Mouse (Mus musculus): ENCODE results near the gene Epn1. TPM values are rescaled to one million over a fixed set of nuclear protein-coding genes. Genes with fewer than 3 reads are reported as not detected.

The Epn1 gene
- polyA plus RNA-seq (2014; fragmentation: Nextera tagmentation; extraction: Ambion mirVana), result 64.8 and 67.4 TPM in 2 replicates

DNA sequence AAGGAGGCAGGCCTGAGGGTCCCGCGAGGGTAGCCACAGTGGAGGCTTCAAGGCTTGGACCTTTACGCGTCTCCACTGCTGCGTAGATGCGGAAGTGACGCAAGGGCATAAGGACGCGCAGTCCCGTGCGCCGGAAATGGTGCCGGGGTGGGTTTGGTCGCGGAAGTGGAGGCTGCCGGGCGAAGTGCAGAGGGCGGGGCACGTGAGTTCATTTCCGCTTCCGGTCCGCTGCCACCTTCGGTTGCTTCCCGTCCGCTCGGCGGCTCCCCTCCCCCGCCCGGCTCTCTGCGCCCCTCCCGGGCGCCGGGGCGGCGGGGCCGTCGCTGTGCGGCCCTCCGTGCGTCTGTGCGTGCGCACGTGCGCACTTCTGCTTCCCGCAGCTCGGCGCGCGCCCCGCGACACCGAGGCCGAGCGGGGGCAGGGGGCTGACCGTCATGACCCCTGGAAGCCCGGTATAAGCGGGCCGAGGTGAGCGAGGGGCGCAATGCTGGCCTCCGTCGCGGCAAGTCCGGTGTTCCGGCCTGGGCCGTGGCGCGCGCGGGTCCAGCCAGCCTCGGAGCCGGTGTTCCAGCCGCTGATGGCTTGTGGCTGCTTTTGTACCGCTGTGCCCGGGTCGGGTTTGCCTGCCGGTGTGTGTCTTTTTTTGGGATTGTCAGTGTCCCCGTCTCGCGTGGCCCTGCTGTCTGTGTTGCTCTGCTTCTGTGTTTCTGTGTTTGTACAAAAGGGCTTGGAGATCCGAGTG is at the start of gene Epn1:
TSS of gene Epn1 (plus strand) at position 226 of the 742 bp plus-strand sequence.
- Histone ChIP-seq H3K9ac (ENCODE audit: low read length) (peak within 1 kb of the TSS; percentile 84), H3K9me3 (ENCODE audit: control insufficient read depth, low read length) (no peaks in the 10 kb centered on the region), H3K27me3 (ENCODE audit: control insufficient read depth, insufficient read depth, low read length) (no peaks in the 10 kb centered on the region), H3K4me2 (ENCODE audit: low read depth) (peak within 1 kb of the TSS; percentile 90), H3K4me1 (ENCODE audit: control insufficient read depth, insufficient read depth, low read length) (peaks cover 12% of the 10 kb centered on the region; the same call in 1 of the 2 replicates), H3K27ac (ENCODE audit: low read depth, low read length) (peak within 1 kb of the TSS; percentile 51), H3K4me3 (ENCODE audit: low read depth, low read length) (peak within 1 kb of the TSS; percentile 93), H3K36me3 (ENCODE audit: control insufficient read depth, insufficient read depth, low read length) (peaks cover 10% of the 10 kb centered on the region)
- DNase-seq (ENCODE audit: low spot score) (peak; percentile 97), ATAC-seq (ENCODE audit: insufficient read depth, low FRiP score, low TSS enrichment) (peak; percentile 97)
- under 1% methylated on average over 70 of the region's 81 CpGs for WGBS

DNA sequence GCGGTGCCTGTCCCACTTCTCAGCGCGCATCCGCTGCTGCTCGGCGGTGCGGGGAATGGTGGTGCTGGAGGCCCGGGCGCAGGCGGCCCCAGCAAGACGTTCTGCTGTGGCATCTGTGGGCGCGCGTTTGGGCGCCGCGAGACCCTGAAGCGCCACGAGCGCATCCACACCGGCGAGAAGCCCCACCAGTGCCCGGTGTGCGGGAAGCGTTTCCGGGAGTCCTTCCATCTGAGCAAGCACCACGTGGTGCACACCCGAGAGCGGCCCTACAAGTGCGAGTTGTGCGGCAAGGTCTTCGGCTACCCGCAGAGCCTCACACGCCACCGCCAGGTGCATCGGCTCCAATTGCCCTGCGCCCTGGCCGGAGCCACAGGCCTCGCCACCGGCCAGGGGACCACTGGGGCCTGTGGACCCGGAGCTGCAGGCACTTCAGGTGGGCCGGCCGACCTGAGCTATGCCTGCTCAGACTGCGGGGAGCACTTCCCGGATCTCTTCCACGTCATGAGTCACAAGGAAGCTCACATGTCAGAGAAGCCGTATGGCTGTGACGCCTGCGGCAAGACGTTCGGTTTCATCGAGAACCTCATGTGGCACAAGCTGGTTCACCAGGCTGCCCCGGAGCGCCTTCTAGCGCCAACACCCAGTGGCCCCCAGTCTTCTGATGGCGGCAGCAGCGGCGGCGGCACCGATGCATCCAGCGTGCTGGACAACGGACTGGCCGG is 49.3 kb upstream of the Epn1 start:
- Histone ChIP-seq H3K27ac (ENCODE audit: low read depth, low read length) (no peak overlapping the region), H3K9me3 (ENCODE audit: control insufficient read depth, low read length) (peaks cover 23% of the 10 kb centered on the region), H3K4me3 (ENCODE audit: low read depth, low read length) (no peak overlapping the region), H3K27me3 (ENCODE audit: control insufficient read depth, insufficient read depth, low read length) (0 out of 2 replicates have a peak, but pooled peaks cover 2% of the 10 kb centered on the region), H3K4me1 (ENCODE audit: control insufficient read depth, insufficient read depth, low read length) (no peaks in the 10 kb centered on the region), H3K4me2 (ENCODE audit: low read depth) (no peak overlapping the region), H3K9ac (ENCODE audit: low read length) (no peak overlapping the region), H3K36me3 (ENCODE audit: control insufficient read depth, insufficient read depth, low read length) (peaks cover 57% of the 10 kb centered on the region)
- 75% methylated on average over 62 of the region's 63 CpGs for WGBS
- ATAC-seq (ENCODE audit: insufficient read depth, low FRiP score, low TSS enrichment) (no peak), DNase-seq (ENCODE audit: low spot score) (no peak)

DNA sequence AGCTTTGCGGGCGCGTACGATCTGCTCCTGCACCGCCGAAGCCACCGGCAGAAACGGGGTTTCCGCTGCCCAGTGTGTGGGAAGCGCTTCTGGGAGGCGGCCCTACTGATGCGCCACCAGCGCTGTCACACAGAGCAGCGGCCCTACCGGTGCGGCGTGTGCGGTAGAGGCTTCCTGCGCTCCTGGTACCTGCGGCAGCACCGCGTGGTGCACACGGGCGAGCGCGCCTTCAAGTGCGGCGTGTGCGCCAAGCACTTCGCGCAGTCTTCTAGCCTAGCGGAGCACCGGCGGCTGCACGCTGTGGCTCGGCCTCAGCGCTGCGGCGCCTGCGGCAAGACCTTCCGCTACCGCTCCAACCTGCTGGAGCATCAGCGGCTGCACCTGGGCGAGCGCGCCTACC is 48.5 kb upstream of the Epn1 start:
- Histone ChIP-seq H3K27ac (ENCODE audit: low read depth, low read length) (no peak overlapping the region), H3K4me1 (ENCODE audit: control insufficient read depth, insufficient read depth, low read length) (no peaks in the 10 kb centered on the region), H3K27me3 (ENCODE audit: control insufficient read depth, insufficient read depth, low read length) (0 out of 2 replicates have a peak, but pooled peaks cover 2% of the 10 kb centered on the region), H3K4me2 (ENCODE audit: low read depth) (no peak overlapping the region), H3K36me3 (ENCODE audit: control insufficient read depth, insufficient read depth, low read length) (peaks cover 60% of the 10 kb centered on the region), H3K4me3 (ENCODE audit: low read depth, low read length) (no peak overlapping the region), H3K9ac (ENCODE audit: low read length) (no peak overlapping the region), H3K9me3 (ENCODE audit: control insufficient read depth, low read length) (peaks cover 23% of the 10 kb centered on the region)
- WGBS, result 72% methylated on average over 46 of the region's 46 CpGs
- DNase-seq (ENCODE audit: low spot score) (no peak), ATAC-seq (ENCODE audit: insufficient read depth, low FRiP score, low TSS enrichment) (no peak)

DNA sequence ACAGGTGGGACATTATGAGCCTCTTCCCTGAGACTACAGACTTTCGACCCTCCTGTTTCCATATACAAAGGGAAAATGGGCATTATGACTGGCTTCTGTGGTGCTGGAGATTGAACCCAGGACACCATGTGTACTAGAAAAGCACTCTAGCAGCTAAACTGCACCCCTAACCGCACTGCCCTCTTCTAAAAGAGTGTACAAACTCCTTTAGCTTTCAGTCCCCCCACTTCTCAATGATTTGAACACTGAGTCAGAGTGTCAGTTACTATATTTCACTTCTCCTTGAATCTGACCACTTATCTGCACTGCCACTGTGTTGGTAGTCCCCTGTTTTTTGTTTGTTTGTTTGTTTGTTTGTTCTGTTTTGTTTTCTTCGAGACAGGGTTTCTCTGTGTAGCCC is 46.2 kb upstream of the Epn1 start, which contains the start of gene 4632433K11Rik:
TSS of gene 4632433K11Rik (plus strand) at position 301 of the 400 bp plus-strand sequence.
- Histone ChIP-seq H3K27ac (ENCODE audit: low read depth, low read length) (no peak within 1 kb of the TSS), H3K9ac (ENCODE audit: low read length) (no peak within 1 kb of the TSS), H3K27me3 (ENCODE audit: control insufficient read depth, insufficient read depth, low read length) (0 out of 2 replicates have a peak, but pooled peaks cover 2% of the 10 kb centered on the region), H3K4me2 (ENCODE audit: low read depth) (no peak within 1 kb of the TSS), H3K4me1 (ENCODE audit: control insufficient read depth, insufficient read depth, low read length) (no peaks in the 10 kb centered on the region), H3K4me3 (ENCODE audit: low read depth, low read length) (no peak within 1 kb of the TSS), H3K9me3 (ENCODE audit: control insufficient read depth, low read length) (peaks cover 23% of the 10 kb centered on the region), H3K36me3 (ENCODE audit: control insufficient read depth, insufficient read depth, low read length) (peaks cover 50% of the 10 kb centered on the region)
- DNase-seq (ENCODE audit: low spot score) (no peak), ATAC-seq (ENCODE audit: insufficient read depth, low FRiP score, low TSS enrichment) (no peak)
- 88% methylated on average over 3 of the region's 3 CpGs for WGBS

DNA sequence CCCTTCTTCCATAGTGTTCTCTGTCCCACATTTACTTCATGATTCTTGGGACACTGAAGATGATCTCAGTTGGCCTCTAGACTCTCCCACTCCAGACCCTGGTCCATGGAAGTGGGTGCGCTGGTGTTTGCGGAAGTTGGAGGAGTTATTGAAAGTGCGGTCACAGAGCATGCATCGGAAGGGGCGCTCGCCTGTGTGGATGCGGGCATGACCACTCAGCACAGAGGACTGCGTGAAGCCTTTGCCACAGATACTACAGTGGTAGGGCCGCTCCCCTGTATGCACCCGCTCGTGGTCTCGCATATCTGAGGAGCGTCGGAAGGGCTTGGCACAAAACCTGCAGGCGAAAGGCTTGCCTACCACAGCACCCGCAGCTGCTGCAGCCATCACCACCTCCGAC is 44.4 kb upstream of the Epn1 start:
- H3K27me3 ChIP-seq (ENCODE audit: control insufficient read depth, insufficient read depth, low read length), result no peaks in the 10 kb centered on the region
- peaks cover 32% of the 10 kb centered on the region for H3K36me3 ChIP-seq (ENCODE audit: control insufficient read depth, insufficient read depth, low read length)
- H3K9me3 ChIP-seq (ENCODE audit: control insufficient read depth, low read length), result peaks cover 10% of the 10 kb centered on the region
- no peak overlapping the region for H3K4me3 ChIP-seq (ENCODE audit: low read depth, low read length)
- WGBS, result 97% methylated on average over 17 of the region's 17 CpGs
- no peak for ATAC-seq (ENCODE audit: insufficient read depth, low FRiP score, low TSS enrichment)
- H3K4me2 ChIP-seq (ENCODE audit: low read depth), result no peak overlapping the region
- DNase-seq (ENCODE audit: low spot score), result no peak
- no peak overlapping the region for H3K27ac ChIP-seq (ENCODE audit: low read depth, low read length)
- H3K4me1 ChIP-seq (ENCODE audit: control insufficient read depth, insufficient read depth, low read length), result no peaks in the 10 kb centered on the region
- no peak overlapping the region for H3K9ac ChIP-seq (ENCODE audit: low read length)

DNA sequence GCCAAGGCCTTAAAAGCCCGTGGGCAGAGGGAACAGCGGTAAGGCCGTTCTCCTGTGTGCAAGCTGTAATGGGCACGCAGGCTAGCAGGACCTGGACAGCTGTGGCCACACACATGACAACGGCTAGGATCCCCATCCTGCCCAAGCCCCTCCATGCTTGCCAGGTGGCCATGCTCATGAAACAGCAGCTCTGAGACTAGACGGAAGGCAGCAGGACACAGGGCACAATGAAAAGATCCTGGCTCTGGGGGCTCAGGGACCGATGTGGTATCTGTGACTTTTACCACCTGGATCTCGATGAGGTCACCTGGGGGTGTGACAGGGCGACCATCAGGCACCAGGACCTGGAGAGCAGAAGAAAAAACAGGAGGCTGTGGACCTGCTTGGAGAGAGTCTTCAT is 43.9 kb upstream of the Epn1 start:
- Histone ChIP-seq H3K27me3 (ENCODE audit: control insufficient read depth, insufficient read depth, low read length) (no peaks in the 10 kb centered on the region), H3K36me3 (ENCODE audit: control insufficient read depth, insufficient read depth, low read length) (peaks cover 27% of the 10 kb centered on the region)

DNA sequence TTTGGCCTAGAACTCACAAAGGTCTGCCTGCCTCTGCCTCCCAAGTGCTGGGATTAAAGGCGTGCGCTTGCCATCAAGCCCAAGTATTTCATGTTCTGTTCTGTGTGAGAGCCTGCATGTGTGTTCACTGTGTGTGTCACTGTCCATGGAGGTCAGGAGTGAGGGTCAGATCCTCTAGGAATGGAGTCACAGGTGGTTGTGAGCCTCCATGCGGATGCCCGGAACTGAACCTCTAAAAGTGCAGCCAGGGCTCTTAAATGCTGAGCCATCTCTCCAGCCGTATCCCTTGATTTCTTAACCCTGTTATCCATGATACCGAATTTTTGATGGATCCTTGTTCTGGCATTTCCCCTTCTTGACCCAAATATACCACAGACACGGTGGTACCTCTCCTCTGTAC is 43.0 kb upstream of the Epn1 start:
- Histone ChIP-seq H3K4me3 (ENCODE audit: low read depth, low read length) (no peak overlapping the region), H3K9ac (ENCODE audit: low read length) (no peak overlapping the region), H3K4me1 (ENCODE audit: control insufficient read depth, insufficient read depth, low read length) (no peaks in the 10 kb centered on the region), H3K36me3 (ENCODE audit: control insufficient read depth, insufficient read depth, low read length) (peaks cover 18% of the 10 kb centered on the region), H3K27ac (ENCODE audit: low read depth, low read length) (no peak overlapping the region), H3K9me3 (ENCODE audit: control insufficient read depth, low read length) (no peaks in the 10 kb centered on the region), H3K27me3 (ENCODE audit: control insufficient read depth, insufficient read depth, low read length) (no peaks in the 10 kb centered on the region), H3K4me2 (ENCODE audit: low read depth) (no peak overlapping the region)
- 90% methylated on average over 7 of the region's 7 CpGs for WGBS
- DNase-seq (ENCODE audit: low spot score), result no peak
- ATAC-seq (ENCODE audit: insufficient read depth, low FRiP score, low TSS enrichment), result no peak

More for the DNA sequence above, 43.9 kb upstream of the Epn1 start:
- H3K9ac ChIP-seq (ENCODE audit: low read length), result no peak overlapping the region
- 97% methylated on average over 9 of the region's 9 CpGs for WGBS
- peaks cover 5% of the 10 kb centered on the region for H3K9me3 ChIP-seq (ENCODE audit: control insufficient read depth, low read length)
- no peaks in the 10 kb centered on the region for H3K4me1 ChIP-seq (ENCODE audit: control insufficient read depth, insufficient read depth, low read length)
- H3K4me2 ChIP-seq (ENCODE audit: low read depth), result no peak overlapping the region
- H3K27ac ChIP-seq (ENCODE audit: low read depth, low read length), result no peak overlapping the region
- no peak overlapping the region for H3K4me3 ChIP-seq (ENCODE audit: low read depth, low read length)
- DNase-seq (ENCODE audit: low spot score) (no peak), ATAC-seq (ENCODE audit: insufficient read depth, low FRiP score, low TSS enrichment) (no peak)

DNA sequence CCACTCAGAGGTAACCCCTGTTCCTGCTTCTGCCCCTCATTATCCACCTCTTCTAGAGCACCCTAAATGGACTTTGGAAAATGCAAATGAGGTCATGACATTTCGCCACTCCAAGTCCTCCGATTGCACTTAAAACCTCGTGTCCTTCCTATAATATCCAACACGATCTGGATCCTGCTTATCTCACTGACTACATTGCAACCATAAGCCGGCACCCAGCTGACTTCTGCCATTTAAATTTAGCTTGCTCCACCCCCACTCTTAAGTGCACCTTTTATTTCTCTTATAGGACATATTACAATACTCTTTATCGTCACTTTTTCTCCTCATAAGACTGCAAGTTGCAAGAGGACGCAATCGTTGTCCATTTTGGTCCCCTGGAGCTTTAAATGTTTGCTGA is 42.6 kb upstream of the Epn1 start:
- ATAC-seq (ENCODE audit: insufficient read depth, low FRiP score, low TSS enrichment) (no peak), DNase-seq (ENCODE audit: low spot score) (no peak)
- WGBS, result 88% methylated on average over 8 of the region's 8 CpGs
- no peak overlapping the region for H3K9ac ChIP-seq (ENCODE audit: low read length)
- peaks cover 14% of the 10 kb centered on the region for H3K36me3 ChIP-seq (ENCODE audit: control insufficient read depth, insufficient read depth, low read length)
- H3K4me2 ChIP-seq (ENCODE audit: low read depth), result no peak overlapping the region; the same call in 1 of the 2 replicates
- H3K4me1 ChIP-seq (ENCODE audit: control insufficient read depth, insufficient read depth, low read length), result no peaks in the 10 kb centered on the region
- no peaks in the 10 kb centered on the region for H3K9me3 ChIP-seq (ENCODE audit: control insufficient read depth, low read length)
- no peaks in the 10 kb centered on the region for H3K27me3 ChIP-seq (ENCODE audit: control insufficient read depth, insufficient read depth, low read length)
- H3K4me3 ChIP-seq (ENCODE audit: low read depth, low read length), result peak overlapping the region; percentile 43
- H3K27ac ChIP-seq (ENCODE audit: low read depth, low read length), result peak overlapping the region; percentile 89
